Mouse (Mus musculus) central nervous system, embryonic 14 days (tissue): ENCODE results near the gene Gm10570. TPM values are rescaled to one million over a fixed set of nuclear protein-coding genes. Genes with fewer than 3 reads are reported as not detected.

Source experiments
- polyA plus RNA-seq: library from polyadenylated mRNA; depleted of rRNA; stranded (reverse); fragments of >200 nt; gene quantifications from 2 replicates; pipeline ENCODE4 v1.2.3, GENCODE M21; 2012; rRNA removed

Gm10570 gene
- polyA plus RNA-seq, result 0.41 and 0.55 TPM in 2 replicates

DNA sequence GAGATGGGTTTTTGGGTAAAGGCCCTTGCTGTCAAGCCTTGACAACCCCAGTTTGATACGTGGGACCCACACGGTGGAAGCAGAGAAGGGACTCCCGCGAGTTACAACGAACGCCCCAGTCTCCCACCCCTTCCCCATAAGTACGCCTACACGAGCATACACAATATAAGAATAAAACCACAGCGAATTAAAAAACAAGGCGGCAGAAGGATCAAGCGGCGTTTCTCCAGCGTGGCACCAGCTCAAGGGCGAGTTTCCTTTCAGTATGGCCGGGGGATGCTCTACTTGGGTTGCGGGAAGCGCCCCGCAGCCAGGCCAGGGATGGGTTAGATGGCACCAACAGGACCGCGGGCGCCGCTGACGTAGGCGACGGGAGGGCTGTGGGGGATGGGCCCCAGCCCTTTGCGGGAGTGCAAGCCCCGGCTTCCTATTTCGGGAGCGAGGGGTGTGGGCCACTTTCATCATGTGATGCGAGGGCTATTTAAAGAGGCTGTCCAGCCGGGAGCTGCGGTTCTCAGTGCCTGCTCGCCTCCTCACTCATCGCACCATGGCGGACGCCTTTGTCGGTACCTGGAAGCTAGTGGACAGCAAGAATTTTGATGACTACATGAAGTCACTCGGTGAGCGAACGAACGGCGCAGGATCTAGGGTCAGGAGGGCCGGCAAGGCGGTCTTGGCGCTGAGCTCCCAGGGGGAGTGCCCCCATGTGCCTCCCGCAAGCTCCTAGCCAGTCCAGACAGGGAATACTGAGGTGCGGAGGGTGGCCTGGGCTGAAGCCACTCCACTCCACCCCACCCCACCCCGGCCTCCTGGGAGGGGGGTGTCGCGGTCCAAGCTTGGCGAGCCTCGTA is at the start of gene Gm10570, which contains the start of gene Fabp3:
Gm10570 (minus strand) TSS at position 444 of the 851 bp plus-strand sequence.
Fabp3 (plus strand) TSS at position 365 of the 851 bp plus-strand sequence.

DNA sequence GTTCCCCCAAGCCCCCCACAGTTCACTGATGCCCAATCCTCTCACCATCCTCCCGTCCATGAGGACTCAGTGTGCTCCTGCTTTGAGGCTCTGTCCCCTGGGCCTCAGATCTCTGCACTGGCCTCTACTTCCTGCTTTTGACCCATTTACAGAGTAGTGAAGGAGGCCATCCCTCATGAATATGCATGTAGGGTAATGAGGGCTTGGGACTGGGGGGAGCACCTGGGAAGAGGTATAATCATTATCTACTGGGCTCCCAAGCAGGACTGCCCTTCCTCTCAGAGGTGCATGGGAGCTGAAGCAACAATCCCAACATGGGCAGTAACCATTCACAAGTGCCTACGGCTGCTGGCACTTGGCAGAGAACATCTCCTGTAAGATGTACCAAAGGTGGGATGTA is 29.4 kb downstream of the Gm10570 start, which contains the start of gene Serinc2:
Serinc2 (minus strand) TSS at position 101 of the 400 bp plus-strand sequence.

Other genes starting within 250 kb of the Gm10570 start
- 53.2 and 56.4 TPM in 2 replicates for gene Pef1, start 206.1 kb downstream of the Gm10570 start, polyA plus RNA-seq
- gene Hcrtr1, start 169.3 kb downstream of the Gm10570 start, polyA plus RNA-seq, result 1.1 and 1.5 TPM in 2 replicates
- 5.7 and 11.3 TPM in 2 replicates for gene Tinagl1, start 133.6 kb downstream of the Gm10570 start, polyA plus RNA-seq
- gene Gm853, start 86.3 kb downstream of the Gm10570 start, polyA plus RNA-seq, result 0.51 and 0.68 TPM in 2 replicates
- 86.4 and 91.5 TPM in 2 replicates for gene Serinc2, start 29.5 kb downstream of the Gm10570 start, polyA plus RNA-seq
- gene Fabp3, start 79 bp downstream of the Gm10570 start, polyA plus RNA-seq, result 100 and 104 TPM in 2 replicates
- gene Zcchc17, start 51.3 kb upstream of the Gm10570 start, polyA plus RNA-seq, result 35.0 and 40.6 TPM in 2 replicates
- 94.0 and 103 TPM in 2 replicates for gene Snrnp40, start 51.5 kb upstream of the Gm10570 start, polyA plus RNA-seq